Mouse (Mus musculus): Measurements from ENCODE around the gene Astn1.

- TF ChIP-seq CTCF (IDR thresholded peaks at IDR 0.05; ENCODE audit: control insufficient read depth, insufficient read depth, insufficient replicate concordance, low read depth, low read length), result no peak
- TF ChIP-seq POLR2A (IDR thresholded peaks at IDR 0.05; ENCODE audit: control insufficient read depth, low read depth, low read length), result no peak
Observed at GRCm38 (mm10) chr1:158666001-158666400, 303.9 kb downstream of the Astn1 start.
